Comparison of ENCODE assay signal across 8 mouse cellular contexts in the genomic region with DNA sequence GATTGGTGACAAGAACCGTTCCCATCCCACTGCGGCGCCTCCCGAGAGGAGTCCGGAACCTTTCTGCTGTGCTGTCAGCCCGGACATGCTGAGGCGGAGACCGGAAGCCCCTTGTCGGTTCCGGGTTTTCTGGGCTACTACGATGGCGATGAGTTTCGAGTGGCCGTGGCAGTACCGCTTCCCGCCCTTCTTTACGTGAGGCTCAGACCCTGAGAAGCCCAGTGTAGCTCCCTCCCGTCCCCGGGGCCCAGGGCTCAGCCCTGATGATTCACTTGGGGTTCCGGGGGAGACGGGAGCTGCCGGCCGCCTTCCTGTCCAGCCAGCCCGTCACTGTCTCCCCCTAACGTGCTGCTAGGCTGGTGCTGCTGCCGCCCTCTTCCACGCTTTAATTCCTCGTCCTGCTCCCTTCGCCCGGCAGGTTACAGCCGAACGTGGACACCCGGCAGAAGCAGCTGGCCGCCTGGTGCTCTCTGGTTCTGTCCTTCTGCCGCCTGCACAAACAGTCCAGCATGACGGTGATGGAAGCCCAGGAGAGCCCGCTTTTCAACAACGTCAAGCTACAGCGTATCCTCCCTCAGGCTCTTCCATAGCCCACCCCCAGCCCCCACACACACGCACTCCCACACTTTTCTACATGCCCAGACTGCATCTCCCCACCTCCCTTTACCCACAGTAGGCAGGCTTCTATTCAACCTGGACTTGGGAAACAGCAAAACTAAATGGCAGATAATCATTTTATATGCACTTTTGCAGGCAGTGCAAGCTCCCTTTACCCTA. TPM values are rescaled to one million over a fixed set of nuclear protein-coding genes. Genes with fewer than 3 reads are reported as not detected.
A peak's percentile ranks its signal among the peaks of the same experiment; 100 is the strongest.
DNase-seq lines count a peak whose midpoint lies in the region; ATAC-seq and TF ChIP-seq lines count a peak whose summit lies in the region.

A gene (plus strand): TSS at position 95 of the 777 bp plus-strand sequence.

- peak; percentile 52; the same call in 1 of the 2 replicates for TF ChIP-seq POLR2A in brain, embryonic 14.5 days (IDR thresholded peaks at IDR 0.05; ENCODE audit: borderline replicate concordance, extremely low read depth, insufficient read depth, insufficient read length, poor library complexity, severe bottlenecking)

- H3K36me3 ChIP-seq in heart, embryonic 13.5 days = peaks cover 16% of the 10 kb centered on the region
- H3K36me3 ChIP-seq in liver, embryonic 12.5 days = peaks cover 33% of the 10 kb centered on the region
- H3K36me3 ChIP-seq in splenic B cell, adult 2 months (ENCODE audit: control insufficient read depth, insufficient read depth, low read length, poor library complexity, severe bottlenecking) = peaks cover 2% of the 10 kb centered on the region

- ATAC-seq in erythroid progenitor cell, adult 5-6 weeks (replicated peaks; ENCODE audit: low FRiP score, poor library complexity, severe bottlenecking) = peak; percentile 95
- ATAC-seq in heart, embryonic 13.5 days (ENCODE audit: extremely low read depth, insufficient number of reproducible peaks, low FRiP score, low TSS enrichment) = peak; percentile 63
- peak; percentile 87 for ATAC-seq in liver, embryonic 12.5 days

- H3K4me2 ChIP-seq in heart, embryonic 13.5 days = peak within 1 kb of the TSS; percentile 91
- H3K4me2 ChIP-seq in liver, embryonic 12.5 days = peak within 1 kb of the TSS; percentile 91

- H3K4me3 ChIP-seq in heart, embryonic 13.5 days = peak within 1 kb of the TSS; percentile 94
- H3K4me3 ChIP-seq in liver, embryonic 12.5 days = peak within 1 kb of the TSS; percentile 89

- no peaks in the 10 kb centered on the region for H3K9me3 ChIP-seq in heart, embryonic 13.5 days
- H3K9me3 ChIP-seq in liver, embryonic 12.5 days (replicated peaks) = no peaks in the 10 kb centered on the region

- H3K27me3 ChIP-seq in heart, embryonic 13.5 days (replicated peaks) = 0 out of 2 replicates have a peak, but pooled peaks cover 3% of the 10 kb centered on the region
- 0 out of 2 replicates have a peak, but pooled peaks cover 3% of the 10 kb centered on the region for H3K27me3 ChIP-seq in liver, embryonic 12.5 days (replicated peaks)
- no peaks in the 10 kb centered on the region for H3K27me3 ChIP-seq in splenic B cell, adult 2 months (ENCODE audit: control insufficient read depth, insufficient read depth, low read length, poor library complexity, severe bottlenecking)

- DNase-seq in CD4-positive, CD25-positive, alpha-beta regulatory T cell, adult 2 months (ENCODE audit: low read depth, low spot score) = peak; percentile 89
- DNase-seq in brain, embryonic 14.5 days (ENCODE audit: low read depth) = peak; percentile 93
- peak; percentile 92 for DNase-seq in kidney, postnatal 10 days
- DNase-seq in naive thymus-derived CD4-positive, alpha-beta T cell, adult 2 months (ENCODE audit: low read depth) = peak; percentile 89
- peak; percentile 85 for DNase-seq in splenic B cell, adult 2 months (ENCODE audit: low read depth, low spot score)

- 0% methylated on average over 40 of the region's 40 CpGs for WGBS in heart, embryonic 13.5 days
- WGBS in liver, embryonic 12.5 days (ENCODE audit: insufficient replicate concordance) = under 1% methylated on average over 40 of the region's 40 CpGs

- peak within 1 kb of the TSS; percentile 96 for H3K9ac ChIP-seq in heart, embryonic 13.5 days
- H3K9ac ChIP-seq in liver, embryonic 12.5 days = peak within 1 kb of the TSS; percentile 91

- TF ChIP-seq CTCF in brain, embryonic 14.5 days (IDR thresholded peaks at IDR 0.05; ENCODE audit: borderline replicate concordance, extremely low read depth, insufficient read depth, insufficient read length) = no peak

- H3K27ac ChIP-seq in heart, embryonic 13.5 days (replicated peaks) = peak within 1 kb of the TSS; percentile 95
- peak within 1 kb of the TSS; percentile 94 for H3K27ac ChIP-seq in liver, embryonic 12.5 days

- H3K4me1 ChIP-seq in heart, embryonic 13.5 days = peaks cover 55% of the 10 kb centered on the region
- H3K4me1 ChIP-seq in liver, embryonic 12.5 days = peaks cover 59% of the 10 kb centered on the region

RNA-seq across cellular contexts. Expression of the gene that starts here (rescaled TPM):
- polyA plus RNA-seq in brain, embryonic 14.5 days (2012; rRNA removed) = 55.2 and 69.3 TPM in 2 replicates
- 133 and 142 TPM in 2 replicates for total RNA-seq in erythroid progenitor cell, adult 5-6 weeks (2015; ENCODE audit: low replicate concordance)
- 27.3 and 31.7 TPM in 2 replicates for total RNA-seq in erythroid progenitor cell, adult 5-6 weeks (2017; ENCODE audit: low replicate concordance)
- polyA plus RNA-seq in heart, embryonic 13.5 days (2015; fragmentation: Nextera tagmentation; extraction: Ambion mirVana) = 98.8 and 111 TPM in 2 replicates
- polyA plus RNA-seq in liver, embryonic 12.5 days (2016; fragmentation: Nextera tagmentation; extraction: Ambion mirVana) = 106 TPM in 2 replicates

Comparison
In these comparisons a context has a peak if more than half of its experiments do, and no peak if none do; other contexts are left out.
1. Peak in every context shown above with its lines: DNase-seq, ATAC-seq, H3K4me3 ChIP-seq and H3K27ac ChIP-seq.